Mouse (Mus musculus) lung, adult 2 months (tissue): ENCODE results near the gene Med6.

Source experiments
- CTCF ChIP-seq: fragments of 200-500 bp; IDR thresholded peaks from 2 replicates; pipeline ENCODE4 v1.5.1; 2011; ENCODE audit warnings: mild to moderate bottlenecking, low read length, control low read depth; ENCODE audit not compliant: insufficient read depth
- POLR2A ChIP-seq: fragments of 200-500 bp; IDR thresholded peaks from 2 replicates; pipeline ENCODE4 v1.6.1; 2011; ENCODE audit warnings: low read depth, mild to moderate bottlenecking, control low read depth, low read length, borderline replicate concordance; ENCODE audit errors: extremely low read depth

DNA sequence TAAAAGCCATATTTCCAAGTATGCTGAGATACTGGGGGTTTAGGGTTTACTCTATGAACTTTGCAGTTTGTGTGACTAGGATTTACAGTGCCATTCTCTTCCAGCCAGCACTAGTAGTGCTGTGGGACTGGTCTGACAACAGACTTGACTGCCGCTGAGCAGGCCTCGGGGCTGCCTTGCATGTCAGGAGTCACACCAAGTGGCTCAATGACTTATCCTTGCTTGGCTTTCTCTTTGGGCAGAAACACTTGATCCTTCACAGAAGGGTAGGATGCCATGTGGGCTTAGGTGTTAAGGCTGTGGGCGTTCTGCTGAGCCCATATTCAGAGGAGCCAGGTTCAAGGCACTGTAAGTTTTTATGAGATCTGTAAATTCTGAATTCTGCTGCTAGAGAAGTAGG is 45.5 kb downstream of the Med6 start:
- TF ChIP-seq CTCF (no peak), POLR2A (no peak)
